Mouse (Mus musculus) lung, postnatal 0 days (tissue): ENCODE results near the gene Tecr. TPM values are rescaled to one million over a fixed set of nuclear protein-coding genes. Genes with fewer than 3 reads are reported as not detected.
"Not testable (repeated sequence)": the region's sequence is repeated elsewhere in the genome, so short reads cannot be mapped to it uniquely, and the experiment has no call there.

ENCODE experiments used
- ATAC-seq: fragments of 200-750 bp; cut with Nextera tagmentation; 2 replicates; pipeline ENCODE4 v1.8.0; 2017; ENCODE audit warnings: moderate library complexity
- DNase-seq: peaks from one replicate; pipeline ENCODE4 v3.0.0-alpha.2; 2016; ENCODE audit warnings: low spot score
- H3K27ac ChIP-seq: fragments of 300-500 bp; sonication (generic); 2 replicates; pipeline ENCODE4 v1.5.1; 2014; ENCODE audit warnings: antibody characterized with exemption, mild to moderate bottlenecking, low read length, mixed read lengths
- H3K27me3 ChIP-seq: fragments of 300-500 bp; sonication (generic); replicated peaks from 2 replicates; pipeline ENCODE4 v1.6.1; 2014; ENCODE audit warnings: low read length, mixed read lengths; ENCODE audit not compliant: insufficient read depth
- H3K36me3 ChIP-seq: fragments of 300-500 bp; sonication (generic); 2 replicates; pipeline ENCODE4 v1.6.1; 2014; ENCODE audit warnings: low read length, mixed read lengths; ENCODE audit not compliant: insufficient read depth
- H3K4me1 ChIP-seq: fragments of 300-500 bp; sonication (generic); 2 replicates; pipeline ENCODE4 v1.6.1; 2014; ENCODE audit warnings: antibody characterized with exemption, low read depth, low read length, mixed read lengths; ENCODE audit not compliant: insufficient read depth
- H3K4me2 ChIP-seq: fragments of 300-500 bp; sonication (generic); replicated peaks from 2 replicates; pipeline ENCODE4 v1.6.1; 2014; ENCODE audit warnings: low read depth, mild to moderate bottlenecking, low read length, moderate library complexity, mixed read lengths
- H3K4me3 ChIP-seq: fragments of 300-500 bp; sonication (generic); 2 replicates; pipeline ENCODE4 v1.5.1; 2014; ENCODE audit warnings: low read depth, low read length
- H3K9ac ChIP-seq: fragments of 300-500 bp; sonication (generic); replicated peaks from 2 replicates; pipeline ENCODE4 v1.6.1; 2014; ENCODE audit warnings: low read depth, mild to moderate bottlenecking
- H3K9me3 ChIP-seq: fragments of 300-500 bp; sonication (generic); 2 replicates; pipeline ENCODE4 v1.6.1; 2016; ENCODE audit warnings: low read length, mixed read lengths
- CTCF ChIP-seq: IDR thresholded peaks from 2 replicates; pipeline ENCODE4 v1.5.1; 2016; ENCODE audit warnings: antibody characterized with exemption, mild to moderate bottlenecking
- EP300 ChIP-seq: IDR thresholded peaks from 2 replicates; pipeline ENCODE4 v1.6.1; 2016; ENCODE audit warnings: antibody characterized with exemption, mild to moderate bottlenecking, control low read depth
- WGBS: fragments of 180-500 bp; shearing (Covaris S2); extraction: QIAGEN DNeasy Blood & Tissue Kit; methylation state at CpG from one replicate; pipeline ENCODE4 v1.1.7; 2014; 5-methylcytosine and 5-hydroxymethylcytosine counted together
- polyA plus RNA-seq: library from polyadenylated mRNA; unstranded; fragments of >200 nt; fragmentation: Nextera tagmentation; extraction: Ambion mirVana; gene quantifications from 2 replicates; pipeline ENCODE4 v1.2.1, GENCODE M21; 2015

Tecr gene
- polyA plus RNA-seq, 1 experiment from 2014 or later = 293 TPM

DNA sequence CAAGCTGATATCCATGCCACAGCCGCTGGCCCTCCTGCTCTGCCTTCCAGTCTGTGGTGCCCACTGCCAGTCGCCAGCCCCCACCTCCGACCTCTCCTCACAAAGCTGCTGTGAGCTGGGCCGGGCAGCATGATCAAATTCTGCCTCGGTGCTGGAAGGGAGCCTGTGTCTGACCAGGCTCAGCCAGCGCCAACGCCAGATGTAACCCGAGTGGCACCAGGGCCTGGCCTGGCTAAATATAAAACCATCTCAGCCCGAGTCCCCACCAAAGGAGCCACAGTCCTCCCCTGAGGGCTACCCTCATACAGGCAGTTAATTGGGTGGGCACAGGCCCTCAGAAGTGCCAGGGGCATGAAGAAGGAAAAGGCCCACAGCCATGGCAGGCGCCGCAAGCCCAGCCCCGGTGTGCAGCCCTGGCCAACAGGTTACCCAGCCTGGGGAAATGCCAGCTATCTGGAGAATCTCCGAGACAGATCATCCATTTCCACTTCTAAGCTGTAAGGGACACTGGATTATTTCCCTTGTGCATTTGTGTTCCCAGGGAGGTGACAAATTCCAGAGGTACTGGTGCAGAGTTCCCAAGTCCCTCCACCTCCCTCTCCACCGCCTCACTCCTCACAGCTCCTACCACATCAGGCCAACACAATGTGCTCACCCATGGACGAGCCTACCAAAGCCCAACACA is 33.0 kb downstream of the Tecr start:
- H3K9me3 ChIP-seq = no peaks in the 10 kb centered on the region
- H3K36me3 ChIP-seq = peaks cover 7% of the 10 kb centered on the region; the same call in 1 of the 2 replicates
- no peak overlapping the region for H3K4me3 ChIP-seq
- no peak overlapping the region for H3K9ac ChIP-seq
- peaks cover 12% of the 10 kb centered on the region; the same call in 1 of the 2 replicates for H3K4me1 ChIP-seq
- no peak overlapping the region for H3K27ac ChIP-seq
- TF ChIP-seq EP300 (no peak), CTCF (no peak)
- ATAC-seq (no peak), DNase-seq (no peak)
- H3K27me3 ChIP-seq = no peaks in the 10 kb centered on the region
- WGBS = 69% methylated on average over 15 of the region's 15 CpGs
- H3K4me2 ChIP-seq = no peak overlapping the region

DNA sequence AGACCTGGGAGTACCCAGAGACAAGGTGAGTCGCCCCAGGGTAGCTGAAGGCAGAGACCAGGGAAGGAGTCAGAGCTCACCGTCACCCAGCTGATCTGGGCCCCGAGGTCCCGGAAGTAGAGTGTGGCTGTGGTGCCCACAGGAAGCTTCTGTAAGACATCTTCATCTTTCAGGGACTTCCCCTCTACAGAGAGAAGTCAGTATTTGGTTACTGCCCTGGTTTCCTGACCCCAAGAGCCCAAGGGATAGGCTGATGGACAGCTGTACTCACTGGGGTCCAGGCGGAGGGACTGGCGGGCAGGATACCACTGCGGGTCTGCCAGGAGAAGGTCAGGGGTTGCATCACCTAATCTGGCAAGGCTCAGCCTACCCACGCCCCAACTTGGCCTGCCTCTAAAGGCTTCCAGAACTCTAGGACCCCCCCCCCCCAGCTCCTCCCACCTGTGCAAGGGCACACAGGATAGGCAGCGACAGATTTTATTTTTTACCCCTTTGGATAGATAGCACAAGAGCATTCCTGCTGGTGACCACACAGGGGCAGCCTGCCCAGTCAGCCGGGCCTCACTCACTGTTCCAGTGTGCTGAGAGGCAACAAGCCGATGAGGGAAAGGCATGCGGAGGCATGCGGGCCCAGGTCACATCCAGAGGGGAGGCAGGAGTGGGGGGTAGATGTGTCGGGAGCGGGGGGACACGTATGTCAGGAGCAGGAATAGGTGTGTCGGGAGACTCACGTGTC is 34.5 kb downstream of the Tecr start:
- TF ChIP-seq EP300 (no peak), CTCF (peak; percentile 46)
- peaks cover 12% of the 10 kb centered on the region; the same call in 1 of the 2 replicates for H3K4me1 ChIP-seq
- ATAC-seq = no peak
- peaks cover 7% of the 10 kb centered on the region; the same call in 1 of the 2 replicates for H3K36me3 ChIP-seq
- no peak overlapping the region for H3K4me2 ChIP-seq
- no peak overlapping the region for H3K27ac ChIP-seq
- 73% methylated on average over 18 of the region's 18 CpGs for WGBS
- no peak overlapping the region for H3K9ac ChIP-seq
- H3K4me3 ChIP-seq = no peak overlapping the region
- no peaks in the 10 kb centered on the region for H3K9me3 ChIP-seq
- H3K27me3 ChIP-seq = no peaks in the 10 kb centered on the region
- DNase-seq = no peak

DNA sequence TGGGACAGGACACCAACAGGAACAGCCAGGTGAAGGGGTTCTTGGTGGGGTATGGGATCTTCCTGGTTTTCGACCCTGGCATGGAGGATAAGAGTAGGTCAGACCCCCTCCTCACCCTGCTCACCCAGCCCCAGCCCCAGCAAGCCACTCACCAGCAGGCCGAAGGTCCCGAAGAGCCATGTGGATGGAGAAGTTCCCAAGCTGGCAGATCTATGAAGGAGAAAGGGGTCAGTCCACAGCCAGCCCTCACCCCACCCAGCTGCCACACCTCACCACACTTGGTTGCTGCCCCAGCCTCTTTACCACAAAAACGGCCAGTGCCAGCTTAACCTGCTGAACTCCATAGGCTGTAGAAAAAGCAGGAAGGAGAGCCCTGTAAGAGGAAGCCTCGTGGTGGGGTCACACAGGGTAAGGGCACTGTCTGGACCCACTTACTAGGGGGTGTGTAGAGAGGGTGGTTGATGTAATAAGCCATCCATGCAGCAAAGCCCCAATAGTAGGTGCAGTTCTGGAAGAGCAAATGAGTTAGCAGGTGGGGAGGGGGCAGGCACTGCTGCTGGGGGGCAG is 35.4 kb downstream of the Tecr start:
- Histone ChIP-seq H3K9ac (no peak overlapping the region), H3K4me2 (no peak overlapping the region), H3K27me3 (no peaks in the 10 kb centered on the region), H3K9me3 (no peaks in the 10 kb centered on the region), H3K4me3 (no peak overlapping the region), H3K27ac (no peak overlapping the region), H3K36me3 (peaks cover 7% of the 10 kb centered on the region; the same call in 1 of the 2 replicates), H3K4me1 (peaks cover 13% of the 10 kb centered on the region; the same call in 1 of the 2 replicates)
- ATAC-seq = no peak
- TF ChIP-seq EP300 (no peak), CTCF (no peak)
- WGBS = 79% methylated on average over 5 of the region's 5 CpGs
- DNase-seq = no peak

DNA sequence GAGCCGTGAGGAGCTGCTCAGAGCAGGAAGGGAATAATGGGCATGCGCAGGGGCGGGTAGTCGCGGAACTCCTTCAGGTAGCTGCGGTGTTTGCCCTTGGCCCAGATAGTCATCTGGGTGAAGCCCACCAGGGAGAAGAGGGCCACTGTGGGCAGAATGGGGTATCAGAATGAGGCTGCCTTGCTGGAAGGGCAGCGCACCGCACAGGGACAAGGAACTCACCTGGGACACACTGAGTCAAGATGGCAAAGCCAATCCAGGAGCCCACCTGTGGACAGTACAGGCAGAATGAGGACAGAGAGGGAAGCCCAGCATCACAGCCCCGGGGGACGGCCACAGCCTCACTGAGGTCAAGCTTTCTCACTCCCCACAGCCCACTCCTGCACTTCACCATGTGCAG is 36.0 kb downstream of the Tecr start:
- WGBS = 92% methylated on average over 10 of the region's 10 CpGs
- H3K4me1 ChIP-seq = peaks cover 11% of the 10 kb centered on the region; the same call in 1 of the 2 replicates
- no peaks in the 10 kb centered on the region for H3K27me3 ChIP-seq
- no peak for ATAC-seq
- peaks cover 7% of the 10 kb centered on the region; the same call in 1 of the 2 replicates for H3K36me3 ChIP-seq
- no peak overlapping the region for H3K27ac ChIP-seq
- no peak overlapping the region for H3K4me2 ChIP-seq
- H3K4me3 ChIP-seq = no peak overlapping the region
- DNase-seq = no peak
- no peak for TF ChIP-seq EP300
- no peak for TF ChIP-seq CTCF
- no peaks in the 10 kb centered on the region for H3K9me3 ChIP-seq
- no peak overlapping the region for H3K9ac ChIP-seq

DNA sequence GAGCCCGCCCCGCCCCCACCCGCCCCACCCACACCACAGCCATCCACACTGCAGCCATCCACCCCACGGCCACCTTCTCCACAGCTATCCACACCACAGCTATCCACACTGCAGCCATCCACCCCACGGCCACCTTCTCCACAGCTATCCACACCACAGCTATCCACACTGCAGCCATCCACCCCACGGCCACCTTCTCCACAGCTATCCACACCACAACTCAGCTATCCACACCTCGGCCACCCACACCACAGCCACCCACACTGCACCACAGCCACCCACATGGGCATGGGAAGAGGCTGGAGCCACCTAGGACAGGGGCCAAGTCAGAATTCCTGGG is 36.8 kb downstream of the Tecr start:
- H3K27ac ChIP-seq, H3K4me2 ChIP-seq, H3K4me3 ChIP-seq, H3K9me3 ChIP-seq, H3K27me3 ChIP-seq, H3K36me3 ChIP-seq, H3K9ac ChIP-seq, ATAC-seq, DNase-seq, H3K4me1 ChIP-seq: not testable (repeated sequence)
- 96% methylated on average over 3 of the region's 7 CpGs for WGBS

DNA sequence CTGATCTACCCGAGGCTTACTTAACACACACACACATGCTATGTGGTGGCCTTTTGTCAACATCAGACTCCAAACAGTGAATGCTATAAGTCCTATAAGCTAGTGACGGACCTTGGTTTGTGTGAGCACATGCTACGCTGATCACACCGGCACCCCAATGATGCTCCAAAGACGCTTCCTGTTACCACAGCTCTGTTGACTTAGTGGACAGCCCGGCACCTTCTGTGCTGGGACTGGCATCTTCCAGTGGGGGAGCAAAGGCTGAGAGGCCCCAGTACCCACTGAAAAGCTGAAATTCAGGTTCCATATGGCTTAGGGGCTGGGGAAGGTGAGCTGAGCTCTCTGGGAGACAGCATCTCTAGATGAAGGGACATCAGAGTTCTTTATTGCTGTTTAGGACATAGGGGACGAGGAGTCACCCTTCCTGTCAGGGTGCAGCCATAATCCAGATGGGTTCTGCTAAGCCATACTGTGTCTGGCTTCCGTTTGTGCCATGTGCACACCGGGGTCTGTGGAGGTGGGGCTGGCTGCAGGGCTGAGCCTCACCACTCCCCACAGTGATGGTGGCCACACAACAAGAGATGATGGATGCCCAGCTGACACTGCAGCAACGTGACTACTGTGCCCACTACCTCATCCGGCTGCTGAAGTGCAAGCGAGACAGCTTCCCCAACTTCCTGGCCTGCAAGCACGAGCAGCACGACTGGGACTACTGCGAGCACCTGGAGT is 37.3 kb downstream of the Tecr start:
- no peak overlapping the region for H3K9ac ChIP-seq
- no peak for ATAC-seq

More for the DNA sequence above, 37.3 kb downstream of the Tecr start:
- TF ChIP-seq EP300 (no peak), CTCF (no peak)
- H3K4me2 ChIP-seq = no peak overlapping the region
- H3K27me3 ChIP-seq = no peaks in the 10 kb centered on the region
- H3K4me1 ChIP-seq = peaks cover 6% of the 10 kb centered on the region; the same call in 1 of the 2 replicates
- no peak overlapping the region for H3K27ac ChIP-seq
- DNase-seq = no peak
- H3K9me3 ChIP-seq = no peaks in the 10 kb centered on the region
- peaks cover 7% of the 10 kb centered on the region; the same call in 1 of the 2 replicates for H3K36me3 ChIP-seq
- H3K4me3 ChIP-seq = no peak overlapping the region
- WGBS = 78% methylated on average over 14 of the region's 15 CpGs
